Mouse (Mus musculus): ENCODE data around the gene Ces1c. TPM values are rescaled to one million over a fixed set of nuclear protein-coding genes. Genes with fewer than 3 reads are reported as not detected.

Ces1c gene
- polyA plus RNA-seq (2012; ENCODE audit: insufficient read depth, insufficient read length, missing spikeins): not detected in 2 replicates

DNA sequence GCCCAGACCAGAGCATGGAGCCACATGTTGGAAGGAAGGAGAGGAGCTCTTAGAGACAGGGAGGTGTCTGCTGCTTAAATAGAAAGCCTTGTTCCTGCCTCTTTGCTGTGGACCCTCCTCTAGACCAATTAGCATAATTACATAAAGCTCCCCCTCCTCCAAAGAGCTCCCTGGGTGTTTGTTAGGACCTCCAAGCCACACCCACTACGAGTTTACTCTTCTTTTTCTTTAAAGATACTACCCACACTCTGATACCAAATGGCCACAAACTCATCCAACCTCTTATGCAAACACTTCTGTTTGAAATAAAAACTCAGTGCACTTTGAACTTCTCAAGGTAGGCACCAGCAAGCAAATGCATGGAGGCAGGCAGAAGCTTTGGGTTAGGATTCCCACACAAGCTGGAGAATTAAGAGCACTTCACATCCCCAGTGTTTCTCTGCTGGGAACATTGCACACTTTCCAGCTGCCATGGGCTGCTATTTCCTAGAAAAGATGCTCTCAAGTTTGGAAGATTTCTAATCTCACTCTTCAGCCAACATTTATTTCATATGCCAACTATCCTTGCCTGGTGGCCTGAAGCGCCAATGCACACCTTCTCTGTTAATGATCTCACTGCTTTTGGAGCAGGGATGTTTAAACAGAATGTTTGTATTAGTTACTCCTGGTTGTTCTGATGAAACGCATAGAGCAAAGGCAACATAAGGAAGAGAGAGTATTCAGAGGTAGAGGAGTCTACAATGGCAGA, at the start of gene Ces1c:
Ces1c (minus strand) TSS at position 51 of the 748 bp plus-strand sequence.
- TF ChIP-seq CTCF (IDR thresholded peaks at IDR 0.05; ENCODE audit: low read depth, low read length) (no peak), POLR2A (IDR thresholded peaks at IDR 0.05; ENCODE audit: borderline replicate concordance, low read depth, low read length) (no peak)
- Histone ChIP-seq H3K27ac (ENCODE audit: insufficient read depth, low read depth, low read length) (no peak within 1 kb of the TSS), H3K4me1 (ENCODE audit: control insufficient read depth, insufficient read depth, low read length) (no peaks in the 10 kb centered on the region), H3K4me3 (ENCODE audit: insufficient read depth, low read length) (no peak within 1 kb of the TSS)

- no peak overlapping the region for H3K27ac ChIP-seq (ENCODE audit: insufficient read depth, low read depth, low read length)
- TF ChIP-seq POLR2A (IDR thresholded peaks at IDR 0.05; ENCODE audit: borderline replicate concordance, low read depth, low read length): no peak
- TF ChIP-seq CTCF (IDR thresholded peaks at IDR 0.05; ENCODE audit: low read depth, low read length): no peak
- H3K4me1 ChIP-seq (ENCODE audit: control insufficient read depth, insufficient read depth, low read length): no peaks in the 10 kb centered on the region
Observed at GRCm38 (mm10) chr8:93180581-93181129, 49.6 kb upstream of the Ces1c start.

GRCm38 (mm10) chr8:93176593-93176992, 45.5 kb upstream of the Ces1c start:
- Histone ChIP-seq H3K4me1 (ENCODE audit: control insufficient read depth, insufficient read depth, low read length) (no peaks in the 10 kb centered on the region), H3K4me3 (ENCODE audit: insufficient read depth, low read length) (no peak overlapping the region), H3K27ac (ENCODE audit: insufficient read depth, low read depth, low read length) (no peak overlapping the region)
- TF ChIP-seq CTCF (IDR thresholded peaks at IDR 0.05; ENCODE audit: low read depth, low read length) (no peak), POLR2A (IDR thresholded peaks at IDR 0.05; ENCODE audit: borderline replicate concordance, low read depth, low read length) (no peak)

More at GRCm38 (mm10) chr8:93180581-93181129, 49.6 kb upstream of the Ces1c start:
- H3K4me3 ChIP-seq (ENCODE audit: insufficient read depth, low read length): no peak overlapping the region

DNA sequence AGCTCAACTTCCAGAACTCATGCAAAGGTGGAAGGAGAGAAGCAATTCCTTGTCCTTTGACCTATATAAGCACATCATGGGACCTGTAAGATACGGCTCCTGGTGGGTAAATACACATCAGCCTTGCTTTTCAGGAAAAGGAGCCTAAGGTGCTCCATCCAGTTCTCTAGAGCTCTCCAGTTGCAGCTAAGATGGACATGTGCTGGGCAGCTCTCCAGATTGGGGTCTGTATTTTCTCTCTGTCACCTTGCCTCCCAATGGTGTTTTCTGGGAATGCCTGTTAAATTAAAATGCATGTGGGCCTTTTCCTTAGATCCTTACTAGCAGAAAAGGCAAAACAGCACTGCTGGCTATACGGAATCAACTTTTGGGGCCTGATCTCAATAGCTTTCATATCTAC, 43.5 kb upstream of the Ces1c start:
- TF ChIP-seq POLR2A (IDR thresholded peaks at IDR 0.05; ENCODE audit: borderline replicate concordance, low read depth, low read length) (no peak), CTCF (IDR thresholded peaks at IDR 0.05; ENCODE audit: low read depth, low read length) (no peak)
- no peak overlapping the region for H3K27ac ChIP-seq (ENCODE audit: insufficient read depth, low read depth, low read length)
- no peaks in the 10 kb centered on the region for H3K4me1 ChIP-seq (ENCODE audit: control insufficient read depth, insufficient read depth, low read length)
- no peak overlapping the region for H3K4me3 ChIP-seq (ENCODE audit: insufficient read depth, low read length)

- no peak for TF ChIP-seq CTCF (IDR thresholded peaks at IDR 0.05; ENCODE audit: low read depth, low read length)
- TF ChIP-seq POLR2A (IDR thresholded peaks at IDR 0.05; ENCODE audit: borderline replicate concordance, low read depth, low read length): no peak
- Histone ChIP-seq H3K27ac (ENCODE audit: insufficient read depth, low read depth, low read length) (no peak overlapping the region), H3K4me3 (ENCODE audit: insufficient read depth, low read length) (no peak overlapping the region), H3K4me1 (ENCODE audit: control insufficient read depth, insufficient read depth, low read length) (no peaks in the 10 kb centered on the region)
Observed at GRCm38 (mm10) chr8:93171846-93172590, 40.9 kb upstream of the Ces1c start.

GRCm38 (mm10) chr8:93163363-93163762, 32.3 kb upstream of the Ces1c start:
- Histone ChIP-seq H3K27ac (ENCODE audit: insufficient read depth, low read depth, low read length) (no peak overlapping the region), H3K4me3 (ENCODE audit: insufficient read depth, low read length) (no peak overlapping the region), H3K4me1 (ENCODE audit: control insufficient read depth, insufficient read depth, low read length) (no peaks in the 10 kb centered on the region)
- TF ChIP-seq CTCF (IDR thresholded peaks at IDR 0.05; ENCODE audit: low read depth, low read length) (no peak), POLR2A (IDR thresholded peaks at IDR 0.05; ENCODE audit: borderline replicate concordance, low read depth, low read length) (no peak)

DNA sequence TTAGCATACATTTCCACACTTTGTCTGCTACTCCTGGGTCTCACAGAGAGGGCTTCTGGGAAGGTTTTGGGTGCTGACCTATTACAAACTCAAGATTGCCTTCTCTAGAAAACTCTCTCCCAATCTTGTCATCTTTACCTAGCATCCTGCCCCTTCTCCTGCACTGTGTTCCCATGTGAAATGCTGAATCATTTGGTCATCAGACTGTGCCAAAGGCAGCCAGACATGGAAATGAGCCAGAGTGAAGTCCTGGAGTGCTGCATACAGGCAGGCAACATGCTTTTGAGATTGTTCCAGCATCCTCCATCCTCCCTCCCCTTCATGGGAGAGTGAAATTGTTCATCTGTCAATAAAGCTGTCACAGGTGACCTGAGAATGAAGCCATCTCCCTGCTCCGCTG, 20.3 kb upstream of the Ces1c start:
- Histone ChIP-seq H3K4me1 (ENCODE audit: control insufficient read depth, insufficient read depth, low read length) (no peaks in the 10 kb centered on the region), H3K27ac (ENCODE audit: insufficient read depth, low read depth, low read length) (no peak overlapping the region), H3K4me3 (ENCODE audit: insufficient read depth, low read length) (no peak overlapping the region)
- TF ChIP-seq CTCF (IDR thresholded peaks at IDR 0.05; ENCODE audit: low read depth, low read length): no peak
- TF ChIP-seq POLR2A (IDR thresholded peaks at IDR 0.05; ENCODE audit: borderline replicate concordance, low read depth, low read length): no peak

- Histone ChIP-seq H3K4me3 (ENCODE audit: insufficient read depth, low read length) (no peak overlapping the region), H3K27ac (ENCODE audit: insufficient read depth, low read depth, low read length) (no peak overlapping the region), H3K4me1 (ENCODE audit: control insufficient read depth, insufficient read depth, low read length) (no peaks in the 10 kb centered on the region)
- TF ChIP-seq POLR2A (IDR thresholded peaks at IDR 0.05; ENCODE audit: borderline replicate concordance, low read depth, low read length): no peak
- no peak for TF ChIP-seq CTCF (IDR thresholded peaks at IDR 0.05; ENCODE audit: low read depth, low read length)
Observed at GRCm38 (mm10) chr8:93147331-93147730, 16.2 kb upstream of the Ces1c start.

DNA sequence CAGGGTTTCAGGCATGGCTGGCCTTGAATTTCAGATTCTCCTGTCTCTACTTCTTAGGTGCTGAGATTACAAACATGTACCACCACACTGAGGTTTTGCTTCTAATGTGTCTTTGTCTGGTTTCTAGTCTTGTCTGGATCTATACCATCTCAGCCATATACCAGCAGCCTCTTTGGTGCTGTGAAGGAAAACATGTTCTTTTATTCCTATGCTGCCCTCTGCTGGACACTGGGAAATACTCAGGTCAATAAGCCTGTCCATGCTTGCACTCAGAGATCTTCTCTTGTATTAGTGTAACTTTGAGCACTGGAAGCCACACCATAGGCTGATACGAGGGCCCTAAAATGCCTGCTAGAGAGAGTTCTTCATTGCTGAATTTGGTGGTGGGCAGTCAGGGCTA, 9.6 kb upstream of the Ces1c start:
- no peak overlapping the region for H3K27ac ChIP-seq (ENCODE audit: insufficient read depth, low read depth, low read length)
- no peak overlapping the region for H3K4me3 ChIP-seq (ENCODE audit: insufficient read depth, low read length)
- no peaks in the 10 kb centered on the region for H3K4me1 ChIP-seq (ENCODE audit: control insufficient read depth, insufficient read depth, low read length)
- TF ChIP-seq POLR2A (IDR thresholded peaks at IDR 0.05; ENCODE audit: borderline replicate concordance, low read depth, low read length) (no peak), CTCF (IDR thresholded peaks at IDR 0.05; ENCODE audit: low read depth, low read length) (no peak)

- H3K27ac ChIP-seq (ENCODE audit: insufficient read depth, low read depth, low read length): no peak overlapping the region
- H3K4me3 ChIP-seq (ENCODE audit: insufficient read depth, low read length): no peak overlapping the region
- TF ChIP-seq CTCF (IDR thresholded peaks at IDR 0.05; ENCODE audit: low read depth, low read length) (no peak), POLR2A (IDR thresholded peaks at IDR 0.05; ENCODE audit: borderline replicate concordance, low read depth, low read length) (no peak)
- H3K4me1 ChIP-seq (ENCODE audit: control insufficient read depth, insufficient read depth, low read length): no peaks in the 10 kb centered on the region
Observed at GRCm38 (mm10) chr8:93132196-93132595, 1.1 kb upstream of the Ces1c start.
